Mouse (Mus musculus): ENCODE results near the gene Dcps. TPM values are rescaled to one million over a fixed set of nuclear protein-coding genes. Genes with fewer than 3 reads are reported as not detected.

Dcps gene
- total RNA-seq, 2 experiments from 2014 or later, result 34.9 to 35.8 TPM

DNA sequence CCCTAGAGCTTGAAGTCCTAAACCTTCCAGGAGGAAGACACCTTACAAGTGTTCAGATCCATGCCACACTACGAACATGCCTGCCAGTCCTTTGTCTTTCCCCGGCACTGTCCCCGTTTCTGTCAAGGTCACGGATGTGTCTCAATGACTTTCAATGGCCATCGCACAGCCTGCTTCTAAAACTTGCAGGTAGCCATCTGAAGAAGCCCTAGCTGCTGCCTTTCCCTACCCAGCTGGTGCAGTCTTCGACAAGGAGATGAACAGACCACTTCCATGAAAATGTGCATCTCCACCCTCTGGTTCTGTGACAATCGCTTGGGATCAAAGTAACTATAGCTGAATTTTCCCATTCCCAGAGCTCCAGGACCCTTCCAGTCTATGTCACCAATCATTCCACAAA is 64.4 kb downstream of the Dcps start:
- DNase-seq (ENCODE audit: low spot score in 2 of 2), result no peak

DNA sequence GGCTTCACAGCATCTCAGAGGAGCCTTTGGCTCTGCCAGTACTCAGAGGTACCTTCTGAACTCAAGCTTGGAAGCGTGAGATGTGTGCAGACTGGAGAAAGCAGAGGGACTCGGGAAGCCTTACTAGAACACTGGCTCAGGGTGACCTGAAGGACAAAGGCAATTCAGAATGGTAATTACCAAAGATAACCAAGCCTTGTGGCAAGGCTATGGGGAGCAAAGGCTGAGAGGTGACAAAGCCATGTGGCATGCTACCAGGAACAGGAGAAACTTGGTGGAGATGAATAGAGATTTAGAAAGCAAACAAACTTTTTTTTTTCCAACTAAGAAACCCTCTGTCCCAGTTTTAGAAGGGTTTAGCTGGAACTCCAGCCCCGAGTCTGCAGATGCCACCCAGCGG is 65.3 kb downstream of the Dcps start:
- DNase-seq (ENCODE audit: low spot score in 2 of 2), result no peak

DNA sequence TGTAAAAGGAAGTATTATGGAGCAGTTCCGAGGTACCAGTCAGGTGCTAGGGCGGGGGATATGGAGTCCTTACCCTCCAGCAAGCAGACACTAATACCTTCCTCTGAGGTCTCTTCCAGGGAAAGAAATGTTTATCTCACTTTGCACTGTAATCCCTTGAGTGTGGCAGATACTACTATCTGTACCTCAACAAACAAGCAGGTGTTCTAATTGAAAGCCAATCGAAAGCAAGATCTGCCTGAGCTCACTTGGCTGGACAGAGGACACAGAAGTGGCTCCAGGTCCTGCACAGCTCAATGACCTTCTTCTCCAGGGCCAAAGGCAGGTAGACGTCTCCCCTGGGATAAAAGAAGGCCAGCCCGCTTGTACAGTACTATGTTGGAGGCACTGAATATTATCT is 65.8 kb downstream of the Dcps start:
- no peak for DNase-seq (ENCODE audit: low spot score in 2 of 2)

DNA sequence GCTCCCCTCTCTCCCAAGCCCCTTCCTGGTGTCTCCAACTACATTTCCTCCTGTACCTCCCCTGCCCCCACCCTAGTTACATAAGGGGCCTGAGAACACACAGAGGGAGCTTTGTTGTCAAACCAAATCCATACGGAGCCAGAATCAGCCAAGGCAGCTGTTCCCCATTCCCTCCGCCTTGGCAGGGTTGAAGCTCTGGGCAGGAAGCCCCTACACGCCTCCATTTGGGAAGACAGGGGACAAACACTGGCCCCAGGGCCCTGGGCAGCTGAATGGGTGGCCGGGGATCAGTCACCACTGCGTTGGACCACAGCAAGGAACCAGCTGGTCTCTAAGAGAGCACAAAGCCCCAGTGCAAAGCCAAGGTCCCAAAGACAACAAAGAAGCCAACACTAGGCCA is 66.9 kb downstream of the Dcps start:
- no peak for DNase-seq (ENCODE audit: low spot score in 2 of 2)

DNA sequence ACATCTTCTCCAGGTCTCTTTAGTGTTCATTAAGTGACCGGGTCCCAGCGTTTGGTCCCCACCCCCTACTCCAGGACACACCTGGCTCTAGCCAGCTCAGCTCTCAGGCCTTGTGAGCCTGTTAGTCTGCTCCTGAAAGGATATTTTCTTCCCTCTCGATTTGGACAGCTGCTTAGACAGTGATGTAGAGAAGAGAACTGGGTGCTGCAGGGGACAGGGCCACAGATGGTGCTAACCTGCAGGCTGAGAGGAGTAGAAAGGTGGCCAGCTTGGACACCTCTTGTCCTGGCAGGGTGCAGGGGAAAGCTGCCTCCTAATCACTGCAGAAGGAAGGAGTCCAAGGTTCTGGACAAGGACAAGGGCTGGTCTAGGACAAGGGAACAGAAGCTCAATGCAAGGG is 67.8 kb downstream of the Dcps start:
- DNase-seq (ENCODE audit: low spot score in 2 of 2), result no peak

DNA sequence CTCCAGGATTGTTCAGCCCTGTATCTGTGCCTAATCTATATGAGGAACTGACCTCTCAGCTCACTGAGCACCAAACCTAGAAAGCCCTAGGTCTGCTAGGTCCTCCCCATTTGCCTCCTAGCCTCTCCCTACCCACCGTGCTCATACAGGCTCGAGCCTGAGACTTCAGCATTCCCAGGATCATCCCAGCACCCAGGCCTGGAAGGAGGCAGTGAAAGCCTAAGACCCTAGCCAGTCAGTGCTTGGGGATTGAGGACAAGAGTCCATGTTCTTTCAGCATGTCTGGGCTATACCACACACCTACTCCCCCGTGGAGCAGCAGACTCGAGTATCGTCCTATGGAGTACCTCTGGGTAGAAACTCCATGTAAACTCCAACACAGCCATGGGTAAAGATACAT is 68.5 kb downstream of the Dcps start:
- DNase-seq (ENCODE audit: low spot score in 2 of 2), result no peak

DNA sequence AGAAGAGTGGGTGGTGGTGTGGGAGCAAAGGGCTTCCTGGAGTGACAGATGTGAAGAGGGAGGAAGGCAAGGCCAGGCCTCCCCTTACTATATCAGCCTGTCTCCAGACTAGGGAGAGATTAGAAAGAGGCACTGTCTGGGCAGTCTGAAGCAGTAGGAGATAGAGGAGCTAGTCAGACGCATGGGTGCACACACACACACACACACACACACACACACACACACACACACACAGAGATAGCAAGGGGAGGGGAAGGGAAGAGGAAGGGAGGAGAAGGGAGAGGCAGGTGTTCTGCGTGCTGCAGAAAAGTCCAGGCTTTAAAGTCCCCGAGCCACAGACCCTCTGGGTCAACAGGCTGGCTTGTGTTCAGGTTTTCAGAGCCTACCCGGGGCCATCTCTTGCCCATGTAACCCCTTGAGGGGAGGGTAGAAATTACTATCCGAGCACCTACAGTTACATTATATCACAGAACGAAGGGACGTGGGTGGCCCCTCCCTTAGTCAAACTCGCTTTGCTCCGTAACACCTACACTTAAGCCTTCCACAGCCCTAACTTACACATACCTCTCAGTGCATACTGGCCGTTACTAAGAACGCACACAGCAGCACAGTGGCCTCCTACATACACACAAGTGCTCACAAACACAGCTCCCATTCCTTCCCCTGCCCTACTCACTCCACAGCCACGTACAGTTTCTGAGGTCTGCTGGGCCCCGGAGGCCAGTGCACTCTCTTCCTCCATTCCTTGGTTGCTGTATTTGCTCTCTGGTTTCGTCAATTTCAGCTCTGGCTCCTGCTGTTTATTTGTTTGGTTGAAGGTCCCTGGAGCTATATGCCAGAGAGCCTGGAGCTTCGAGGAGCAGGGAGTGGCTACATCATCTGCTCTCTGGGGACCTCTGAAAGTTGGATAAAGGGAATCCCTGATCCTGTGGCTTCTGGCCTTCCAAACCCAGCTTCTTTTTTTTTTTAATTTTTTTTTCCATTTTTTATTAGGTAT is 69.7 kb downstream of the Dcps start:
- DNase-seq (ENCODE audit: low spot score in 2 of 2), result no peak

DNA sequence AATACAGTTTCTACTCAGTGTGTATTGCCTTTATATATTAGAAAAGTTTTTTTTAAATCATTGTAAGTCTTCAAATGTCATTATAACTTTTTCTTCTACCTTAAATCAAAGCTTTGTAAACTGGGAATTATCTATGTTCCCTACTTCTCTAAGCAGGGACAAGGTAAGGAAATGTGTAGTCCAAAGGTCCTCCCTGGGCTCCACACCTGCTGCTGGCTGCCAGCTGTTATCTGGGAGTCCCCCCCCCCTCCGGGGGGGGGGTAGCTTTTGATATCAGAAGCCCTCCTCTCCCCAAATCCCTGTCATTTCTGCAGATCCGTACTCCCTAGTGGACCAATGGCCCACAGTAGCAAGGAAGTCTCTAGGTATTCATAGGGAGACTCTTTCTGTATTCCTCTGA is 70.4 kb downstream of the Dcps start:
- DNase-seq (ENCODE audit: low spot score in 2 of 2), result no peak

DNA sequence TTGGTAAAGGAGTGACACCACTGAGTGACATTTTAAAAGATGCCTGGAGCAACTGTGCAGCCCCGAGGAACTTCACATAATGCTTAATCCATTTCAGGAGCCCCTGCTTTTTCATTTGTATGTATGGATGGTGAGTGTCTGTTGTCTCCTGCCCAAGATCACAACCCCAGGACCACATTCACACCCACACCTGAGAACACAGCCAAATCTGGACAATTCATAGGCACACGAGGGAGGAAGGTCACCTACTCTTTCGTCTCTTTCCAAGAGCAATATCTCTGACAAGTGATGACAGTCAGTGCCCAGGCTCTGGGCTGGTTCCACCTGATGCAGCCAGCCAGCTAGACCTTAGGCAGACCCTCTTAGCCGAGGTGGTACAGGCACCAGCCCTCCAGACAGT is 71.2 kb downstream of the Dcps start:
- no peak for DNase-seq (ENCODE audit: low spot score in 2 of 2)

DNA sequence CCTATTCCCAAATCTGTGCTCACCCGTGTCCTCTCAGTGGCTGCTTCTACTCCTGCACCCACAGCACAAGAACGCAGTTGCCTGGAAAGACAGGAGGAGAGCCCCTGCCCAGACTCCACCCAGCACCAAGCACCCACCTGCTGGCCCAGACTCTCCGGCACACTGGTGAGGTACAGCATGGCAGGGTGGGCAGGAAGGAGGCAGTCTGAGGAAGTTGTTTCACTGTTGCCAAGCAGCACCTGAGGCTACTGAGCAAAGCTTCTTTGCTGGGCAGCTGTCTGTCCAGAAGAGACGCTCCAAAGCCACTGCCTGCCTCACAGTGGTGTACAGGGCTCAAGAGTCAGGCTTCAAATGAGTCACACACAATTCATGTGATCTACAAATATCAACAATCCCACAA is 77.1 kb downstream of the Dcps start:
- DNase-seq (ENCODE audit: low spot score in 2 of 2), result no peak

DNA sequence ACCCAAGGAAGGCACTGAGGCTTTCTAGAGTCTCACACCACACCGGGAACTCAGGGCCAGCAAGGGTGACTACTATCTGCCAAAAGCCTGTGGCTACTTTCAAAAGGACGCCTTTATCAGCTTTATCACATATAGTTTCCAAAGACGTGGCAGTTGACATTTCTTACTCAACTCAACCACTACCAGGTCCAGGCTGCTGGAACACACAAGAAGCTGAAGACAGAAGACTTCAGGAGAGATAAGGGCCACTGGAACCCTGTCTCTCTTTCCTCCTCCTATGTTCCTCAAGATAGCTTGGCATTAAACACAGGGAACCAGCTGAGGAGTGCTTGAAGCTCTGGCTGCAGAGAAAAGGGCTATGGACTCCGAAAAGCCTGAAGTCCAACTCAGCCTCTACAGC is 78.0 kb downstream of the Dcps start:
- DNase-seq (ENCODE audit: low spot score in 2 of 2), result no peak

DNA sequence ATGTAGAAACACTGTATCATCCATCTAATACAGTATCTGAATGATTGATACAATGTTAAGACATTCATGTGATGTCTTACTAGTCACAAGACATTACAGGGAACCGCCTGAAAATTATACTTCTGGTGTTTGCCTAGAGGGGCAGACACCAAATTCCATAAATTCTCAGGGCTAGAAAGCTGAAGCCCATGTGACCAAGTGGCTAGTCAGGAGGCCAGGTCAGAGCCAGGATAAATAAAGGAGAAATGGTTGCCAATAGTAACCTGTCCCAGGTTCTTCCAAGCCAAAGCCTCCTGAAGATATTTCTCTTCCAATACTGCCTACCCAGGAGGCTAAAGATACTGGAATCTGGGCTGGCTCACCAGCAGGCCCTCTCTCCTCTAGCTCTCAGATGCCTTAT is 80.1 kb downstream of the Dcps start:
- DNase-seq (ENCODE audit: low spot score in 2 of 2), result no peak

DNA sequence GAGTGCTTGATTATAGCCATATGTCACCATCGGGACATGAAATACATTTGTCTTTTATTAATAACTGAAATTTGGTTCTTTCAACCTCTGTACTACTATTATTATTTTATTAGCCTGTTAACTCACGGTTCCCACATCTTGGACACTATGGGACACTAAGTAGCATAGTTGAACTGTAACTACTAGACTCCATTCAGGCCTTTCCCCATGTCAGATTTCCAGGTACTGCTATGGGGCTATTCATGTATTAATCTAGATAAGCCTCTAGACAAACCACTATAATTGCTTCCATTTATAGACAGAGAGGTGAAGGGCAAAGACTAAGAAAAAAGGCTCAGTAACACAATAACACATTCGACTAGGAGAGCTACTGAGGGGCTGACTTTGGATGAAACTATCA is 82.5 kb downstream of the Dcps start:
- DNase-seq (ENCODE audit: low spot score in 2 of 2), result no peak

DNA sequence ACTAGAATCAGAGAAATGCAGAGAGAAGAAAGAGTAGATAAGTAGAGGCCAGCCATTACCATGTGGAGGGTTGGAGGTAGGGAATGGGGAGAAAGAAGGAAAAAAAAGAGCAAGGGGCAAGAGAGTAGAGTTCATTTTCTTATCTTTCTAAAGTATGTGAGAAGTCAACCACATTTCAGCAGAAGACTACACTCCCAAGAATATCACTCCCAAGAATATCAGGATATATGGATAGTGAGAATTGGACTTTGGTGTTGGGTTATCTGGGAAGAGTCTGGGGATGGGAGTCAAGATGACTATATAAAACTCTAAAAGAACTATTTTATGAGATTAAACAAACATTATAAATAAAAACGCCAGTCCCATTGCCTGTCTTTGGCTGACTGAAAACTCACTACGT is 83.0 kb downstream of the Dcps start:
- no peak for DNase-seq (ENCODE audit: low spot score in 2 of 2)

Other genes with a start within 250 kb of the Dcps start
- 10 to 100 TPM; 31.1 to 38.5 TPM for gene St3gal4, start 56.8 kb downstream of the Dcps start, total RNA-seq (2021)
- 100 to 1,000 TPM; 119 to 127 TPM for gene Srpr, start 24.1 kb upstream of the Dcps start, total RNA-seq (2021)
- gene Tirap, start 24.2 kb upstream of the Dcps start, total RNA-seq (2021), result 10 to 100 TPM in 1 of 2 experiments, 1 to 10 TPM in 1; 6.8 to 10.2 TPM
- gene Foxred1, start 35.0 kb upstream of the Dcps start, total RNA-seq (2021), result 10 to 100 TPM; 59.5 to 63.5 TPM
- gene Fam118b, start 91.7 kb upstream of the Dcps start, total RNA-seq (2021), result 10 to 100 TPM; 12.8 to 13.3 TPM
- gene Rpusd4, start 91.8 kb upstream of the Dcps start, total RNA-seq (2021), result 10 to 100 TPM; 17.8 to 18.7 TPM
- gene Cdon, start 245.1 kb upstream of the Dcps start, total RNA-seq (2021), result 10 to 100 TPM; 30.8 to 32.0 TPM